Mouse (Mus musculus) ovary, postnatal 14 days (tissue): ENCODE measurements around the gene Pnrc1.
"Not testable (repeated sequence)": the region's sequence is repeated elsewhere in the genome, so short reads cannot be mapped to it uniquely, and the experiment has no call there.

Experiments
- DNase-seq: peaks from one replicate; pipeline ENCODE4 v3.0.0; 2022; ENCODE audit warnings: low spot score

The Pnrc1 gene

GRCm38 (mm10) chr4:33290002-33290401, at the start of gene Pnrc1:
TSS of gene Pnrc1 (minus strand) at chr4:33290163.
- peak; percentile 41 for DNase-seq

DNA sequence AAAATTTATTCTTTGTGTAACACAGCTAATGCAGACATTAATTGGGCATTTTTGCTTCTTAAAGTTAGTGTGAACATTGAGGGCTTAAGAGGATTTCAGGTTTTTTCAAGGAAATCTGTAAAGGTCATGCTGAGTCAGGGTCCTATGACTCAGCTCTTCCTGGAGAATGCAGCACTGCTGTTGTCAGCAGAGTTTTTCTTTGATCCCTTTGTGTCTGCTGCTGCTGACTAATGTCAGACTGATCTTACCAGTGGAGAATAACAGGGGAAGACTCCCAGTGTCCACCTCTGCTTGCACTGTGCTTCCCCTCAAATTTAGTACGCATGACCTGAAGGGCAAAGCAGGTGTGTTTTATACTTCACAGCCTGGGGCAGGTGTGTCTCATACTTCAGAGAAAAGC, 48.0 kb upstream of the Pnrc1 start:
- DNase-seq, result no peak

GRCm38 (mm10) chr4:33332956-33333455, 43.0 kb upstream of the Pnrc1 start:
- no peak for DNase-seq

DNA sequence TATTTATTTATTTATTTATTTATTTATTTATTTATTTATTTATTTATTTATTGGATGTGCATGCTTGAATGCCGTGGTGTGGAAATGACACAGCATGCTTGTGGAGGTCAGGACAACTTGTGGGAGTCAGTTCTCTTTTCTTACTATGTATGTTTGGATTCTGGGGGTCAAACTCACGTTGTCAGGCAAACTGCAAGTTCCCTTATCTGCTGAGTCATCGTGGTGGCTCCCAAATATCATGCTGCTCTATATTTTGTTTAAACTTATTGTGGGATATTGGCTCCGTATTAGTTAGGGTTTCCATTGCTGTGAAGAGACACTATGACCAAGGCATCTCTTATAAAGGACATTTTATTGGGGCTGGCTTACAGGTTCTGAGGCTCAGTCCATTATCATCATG, 41.2 kb upstream of the Pnrc1 start:
- DNase-seq, result no peak

- DNase-seq, result no peak
Observed at GRCm38 (mm10) chr4:33315840-33316239, 25.9 kb upstream of the Pnrc1 start.

GRCm38 (mm10) chr4:33314150-33314549, 24.2 kb upstream of the Pnrc1 start:
- not testable (repeated sequence) for DNase-seq

GRCm38 (mm10) chr4:33310840-33311437, 21.0 kb upstream of the Pnrc1 start:
- DNase-seq, result no peak

DNA sequence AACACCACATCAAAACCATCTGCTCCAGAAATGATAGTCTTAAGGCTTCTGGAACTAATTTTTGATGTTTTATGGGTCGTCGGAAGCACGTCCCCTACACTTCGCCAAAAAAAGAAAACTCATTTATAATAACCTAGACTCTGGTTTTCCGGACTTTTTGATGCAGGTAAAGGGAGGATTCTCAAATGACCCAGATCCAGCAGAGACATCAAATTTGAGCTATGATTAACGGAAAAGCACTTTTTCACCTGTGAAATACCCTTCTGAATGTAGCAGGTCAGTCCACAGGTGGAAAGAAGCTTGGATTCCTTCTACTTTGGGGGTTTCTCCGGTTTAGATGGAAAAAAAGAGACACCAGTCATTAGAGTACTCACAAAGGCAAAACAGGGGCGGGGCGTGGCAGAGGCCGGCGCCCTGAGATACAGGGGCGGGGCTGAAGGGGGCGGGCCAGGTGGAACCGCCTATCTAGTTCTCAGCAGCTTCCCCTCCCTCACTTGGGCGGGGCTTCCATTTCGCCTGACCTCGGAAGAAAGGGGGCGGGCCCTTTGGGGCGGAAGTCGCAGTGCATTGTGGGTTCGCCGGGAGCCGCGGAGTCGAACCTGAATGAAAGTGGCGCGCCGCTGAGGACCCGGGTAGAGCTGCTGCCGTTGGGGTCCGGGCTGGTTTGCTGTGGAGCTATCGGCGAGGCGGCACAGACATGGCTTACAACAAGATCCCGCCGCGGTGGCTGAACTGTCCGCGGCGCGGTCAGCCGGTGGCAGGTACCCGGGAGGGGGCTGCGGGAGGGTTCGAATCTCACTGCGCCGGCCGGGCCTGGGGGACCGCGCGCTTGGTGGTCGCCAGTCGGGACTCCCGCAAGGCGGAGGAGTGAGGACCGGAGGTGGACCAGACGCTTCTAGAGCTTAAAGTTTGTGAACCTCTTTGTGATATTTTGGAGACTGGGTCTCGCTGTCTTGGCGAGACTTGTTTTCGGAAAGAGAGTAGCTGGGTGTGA, 20.1 kb upstream of the Pnrc1 start, which contains the start of gene Rngtt:
TSS of gene Rngtt (plus strand) at position 548 of the 994 bp plus-strand sequence.
- DNase-seq, result peak; percentile 93

GRCm38 (mm10) chr4:33307146-33307545, 17.2 kb upstream of the Pnrc1 start:
- DNase-seq, result no peak

DNA sequence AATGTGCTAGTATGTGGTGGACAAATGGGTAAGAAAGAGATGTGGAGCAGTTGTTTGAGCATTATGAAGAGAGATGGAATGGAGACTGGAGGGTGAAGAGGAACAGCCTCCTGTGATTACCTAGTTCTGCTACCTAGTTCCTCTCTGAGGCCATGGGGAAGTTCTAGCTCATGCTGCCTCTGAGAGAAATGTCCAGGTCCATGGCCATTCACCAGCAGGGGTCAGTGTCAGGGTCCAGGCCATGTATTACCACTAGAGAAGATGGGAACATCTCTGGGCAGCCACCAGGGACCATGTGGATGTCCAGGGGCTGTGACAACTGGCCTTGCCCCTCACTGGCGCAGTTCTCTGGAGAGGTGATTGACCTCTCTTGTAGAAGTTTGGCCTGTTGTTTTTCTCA, 13.1 kb upstream of the Pnrc1 start:
- DNase-seq, result no peak

DNA sequence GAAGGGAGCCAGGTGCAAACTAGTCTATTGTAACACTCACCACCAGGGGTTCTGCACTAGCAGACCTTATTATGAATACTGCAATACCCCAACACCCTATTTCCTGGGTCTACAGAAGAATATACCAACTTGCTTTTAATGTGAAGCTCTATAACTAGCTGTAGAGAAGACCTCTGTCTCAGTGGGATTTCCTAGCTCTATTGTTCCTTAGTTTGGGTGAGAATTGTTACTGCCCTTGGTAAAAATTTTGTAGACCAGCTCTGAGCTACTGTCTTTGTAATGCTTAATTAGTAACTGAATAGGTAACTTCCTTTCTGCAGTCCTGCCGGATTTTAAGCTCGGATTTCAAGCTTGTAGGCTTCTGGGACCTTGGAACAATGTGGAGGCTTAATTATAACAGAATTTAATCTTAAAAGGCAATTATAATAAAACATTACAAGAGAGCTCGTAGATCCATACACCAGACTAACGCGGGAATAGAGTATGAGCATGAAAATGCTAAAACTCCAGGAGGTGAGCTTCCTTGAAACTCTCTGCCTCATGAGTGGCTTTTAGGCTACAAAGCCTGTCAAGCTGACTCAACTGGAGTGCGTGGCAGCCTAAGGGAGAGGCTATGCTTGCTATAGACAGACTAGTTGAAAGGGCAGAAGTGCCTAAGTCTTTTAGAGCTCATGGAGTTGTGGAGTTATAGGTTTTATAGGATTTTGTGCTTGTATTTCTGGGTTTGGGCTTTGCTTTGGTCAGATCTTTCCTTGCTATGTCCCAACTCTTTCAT, 11.1 kb upstream of the Pnrc1 start:
- DNase-seq, result not testable (repeated sequence)

DNA sequence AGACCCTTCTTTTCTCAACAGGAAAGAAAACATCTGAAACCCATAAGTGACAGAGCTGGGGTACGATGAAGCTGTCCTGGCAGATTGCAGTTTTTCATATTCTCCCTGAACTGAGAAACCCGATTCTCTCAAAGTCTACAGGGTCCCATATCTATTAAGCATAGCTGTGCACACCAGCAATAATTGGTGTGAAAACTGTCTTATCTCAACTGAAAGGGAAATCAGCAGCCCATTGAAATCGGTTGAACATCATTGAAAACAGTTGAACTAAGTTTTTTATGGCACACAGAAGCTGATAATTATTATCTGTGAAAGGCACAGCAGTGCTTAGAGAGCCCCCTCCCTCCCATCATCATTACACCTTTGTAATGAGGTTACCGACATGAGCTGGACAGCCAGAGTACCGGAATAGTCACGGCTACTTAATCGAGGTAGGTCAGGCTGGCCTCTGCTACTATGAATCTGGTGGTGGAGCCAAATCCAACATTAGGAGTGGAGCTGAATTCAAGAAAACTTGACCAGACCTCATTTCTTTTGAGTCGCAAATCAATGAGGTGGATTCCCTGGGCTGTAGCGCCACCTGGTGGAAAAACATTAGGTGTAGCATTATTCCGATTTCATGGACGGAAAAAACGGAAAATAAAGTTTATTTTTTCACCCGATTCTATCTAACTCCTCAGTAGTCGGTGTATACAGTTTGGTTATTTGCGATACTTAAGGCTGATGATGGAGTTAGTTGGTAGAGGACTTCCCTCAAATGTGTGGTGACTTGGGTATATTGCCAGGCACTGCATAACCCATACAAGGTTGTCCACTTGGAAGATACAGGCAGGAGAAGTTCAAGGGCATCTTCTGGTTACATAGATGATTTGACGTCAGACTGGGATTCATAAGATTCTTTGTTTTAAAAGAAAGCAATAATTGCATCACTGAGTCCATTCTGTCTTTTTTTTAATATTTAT, 2.7 kb upstream of the Pnrc1 start:
- peak; percentile 80 for DNase-seq

DNA sequence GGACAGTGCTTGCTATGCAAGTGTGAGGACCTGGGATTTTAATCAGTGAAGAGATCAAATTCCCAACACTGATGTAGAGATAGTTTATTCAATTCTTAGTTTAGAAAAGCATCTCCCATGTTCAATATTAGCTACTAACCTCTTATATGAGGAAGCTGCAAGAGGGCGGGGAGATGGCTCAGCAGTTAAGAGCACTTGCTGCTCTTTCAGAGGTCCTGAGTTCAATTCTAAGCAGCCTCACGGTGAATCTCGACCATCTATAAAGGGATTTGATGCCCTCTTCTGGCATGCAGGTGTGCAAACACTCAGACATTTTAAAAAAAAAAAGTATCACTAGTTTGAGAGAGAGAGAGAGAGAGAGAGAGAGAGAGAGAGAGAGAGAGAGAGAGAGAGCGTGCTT, 915 bp upstream of the Pnrc1 start:
- DNase-seq, result no peak

- no peak for DNase-seq
Observed at GRCm38 (mm10) chr4:33289106-33289650, 785 bp downstream of the Pnrc1 start.

GRCm38 (mm10) chr4:33285448-33285847, 4.5 kb downstream of the Pnrc1 start:
- DNase-seq, result no peak

DNA sequence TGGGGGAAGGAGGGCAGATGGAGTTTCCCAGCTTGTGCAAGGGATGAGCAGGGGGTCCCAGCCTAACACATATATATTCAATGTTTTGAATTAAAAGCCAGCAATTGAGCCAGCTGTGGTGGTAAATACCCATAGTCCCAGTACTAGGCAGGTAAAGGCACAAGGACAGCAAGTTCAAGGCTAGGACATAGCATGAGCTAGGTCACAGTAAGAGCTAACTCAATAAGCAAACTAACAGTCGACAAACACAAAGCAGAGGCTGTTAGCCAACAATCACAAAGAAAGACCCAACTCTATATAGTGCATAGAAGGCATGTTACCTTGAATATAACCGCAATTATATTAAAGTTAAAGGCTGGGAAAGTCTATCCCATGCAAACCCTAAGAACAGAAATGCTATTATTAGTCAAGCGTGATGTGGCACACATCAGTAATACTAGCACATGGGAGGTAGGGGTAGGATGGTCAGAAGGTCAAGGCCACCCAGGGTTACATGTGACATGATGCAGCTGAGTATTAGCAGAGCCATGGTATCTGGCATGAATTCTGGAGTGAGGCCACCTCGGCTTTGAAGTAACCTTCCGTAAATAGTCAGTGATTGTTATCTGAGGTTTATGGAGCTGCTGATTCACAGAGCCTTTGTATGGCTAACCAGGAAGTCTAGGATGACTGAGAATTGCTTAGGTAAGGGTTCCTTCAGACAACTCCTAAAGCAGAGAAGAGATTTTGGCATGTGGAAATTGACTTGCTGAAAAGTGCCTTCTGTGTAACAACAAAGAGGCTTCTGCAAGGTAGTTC, 5.7 kb downstream of the Pnrc1 start:
- DNase-seq, result no peak

DNA sequence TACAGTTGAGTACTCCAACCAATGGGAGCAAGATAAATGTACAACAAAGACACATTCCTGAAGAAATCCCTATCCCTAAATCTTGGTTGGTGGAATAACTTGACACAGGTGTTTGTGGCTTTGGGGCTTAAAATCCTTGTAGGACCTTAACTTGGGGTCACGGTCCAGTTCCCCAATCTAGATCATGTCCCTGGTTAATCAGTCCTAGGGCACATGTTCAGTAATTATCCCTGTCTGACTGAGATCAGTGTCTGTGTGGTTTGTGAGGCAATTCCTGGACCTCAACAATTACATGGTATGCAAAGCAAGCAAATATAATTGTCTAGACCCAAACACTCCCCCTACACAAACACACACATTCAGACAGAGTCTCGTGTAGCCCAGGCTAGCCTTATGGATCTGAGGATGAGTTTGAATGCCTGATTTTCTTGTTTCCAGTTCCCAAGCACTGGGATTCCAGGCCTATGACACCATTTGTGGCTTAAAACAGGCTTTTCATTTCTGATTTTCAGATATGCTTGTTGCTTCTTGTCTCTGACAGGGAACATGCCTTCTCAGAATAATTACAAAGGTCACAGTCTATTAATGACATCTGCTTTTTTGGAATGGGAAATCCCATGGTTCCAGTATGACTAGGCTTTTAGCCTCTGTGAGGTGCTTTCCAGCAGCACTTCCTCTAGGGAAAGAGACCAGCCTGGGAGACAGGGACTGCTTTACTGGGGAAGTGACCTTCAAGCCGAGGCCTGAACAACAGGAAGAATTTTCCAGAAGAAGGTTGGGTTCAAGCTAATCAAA, 7.9 kb downstream of the Pnrc1 start:
- DNase-seq, result no peak

DNA sequence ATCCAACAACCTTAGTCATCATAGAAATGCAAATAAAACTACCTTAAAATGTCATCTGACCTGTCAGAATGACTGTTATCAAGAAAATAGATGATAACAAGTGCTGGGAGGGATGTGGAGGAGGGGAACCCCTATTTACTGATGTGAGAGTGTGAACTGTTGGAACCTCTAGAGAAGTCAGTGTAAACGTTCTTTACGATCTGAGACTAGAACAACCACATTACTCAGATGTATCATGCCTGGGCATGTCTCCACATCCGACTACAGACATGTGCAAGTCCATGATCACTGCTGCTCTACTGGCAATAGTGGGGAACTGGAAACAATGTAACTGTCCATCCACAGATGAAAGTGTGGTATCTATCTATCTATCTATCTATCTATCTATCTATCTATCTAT, 16.5 kb downstream of the Pnrc1 start:
- DNase-seq, result no peak
